Mouse (Mus musculus) brain, embryonic 14.5 days (tissue): ENCODE measurements around the gene Cpb2.

Experiments
- CTCF ChIP-seq: fragments of 200-500 bp; IDR thresholded peaks from 2 replicates; pipeline ENCODE4 v1.5.1; 2012; ENCODE audit warnings: inconsistent platforms, mild to moderate bottlenecking, moderate library complexity, borderline replicate concordance; ENCODE audit not compliant: insufficient read depth, insufficient read length; ENCODE audit errors: extremely low read depth
- POLR2A ChIP-seq: fragments of 200-500 bp; IDR thresholded peaks from 2 replicates; pipeline ENCODE4 v1.6.1; 2012; ENCODE audit warnings: mild to moderate bottlenecking, inconsistent platforms, borderline replicate concordance; ENCODE audit not compliant: poor library complexity, insufficient read depth, insufficient read length, severe bottlenecking; ENCODE audit errors: extremely low read depth

GRCm38 (mm10) chr14:75328062-75328461 is 86.0 kb downstream of the Cpb2 start:
- TF ChIP-seq POLR2A: no peak
- no peak for TF ChIP-seq CTCF
